Mouse (Mus musculus) cerebellum, adult 2 months (tissue): ENCODE results near the gene Sgce.

Experiments
- CTCF ChIP-seq: fragments of 200-500 bp; IDR thresholded peaks from 2 replicates; pipeline ENCODE4 v1.5.1; 2011; ENCODE audit warnings: low read depth, mild to moderate bottlenecking, control low read depth, low read length, moderate library complexity, borderline replicate concordance; ENCODE audit not compliant: insufficient read depth
- POLR2A ChIP-seq: fragments of 200-500 bp; IDR thresholded peaks from 2 replicates; pipeline ENCODE4 v1.6.1; 2011; ENCODE audit warnings: low read length, control low read depth, borderline replicate concordance; ENCODE audit not compliant: insufficient read depth

GRCm38 (mm10) chr6:4665154-4665553, 81.9 kb downstream of the Sgce start:
- TF ChIP-seq CTCF = no peak
- no peak for TF ChIP-seq POLR2A
